In genomic region chr2:104915709-104916108, GRCm38 (mm10) we compare ENCODE assay signal across 12 mouse cellular contexts. TPM values are rescaled to one million over a fixed set of nuclear protein-coding genes. Genes with fewer than 3 reads are reported as not detected.
DNase-seq lines count a peak whose midpoint lies in the region; TF ChIP-seq lines count a peak whose summit lies in the region.
"Had no signal": no experiment of that assay in that cellular context is flagged by ENCODE, and none has a peak within 500 bp of the region (broad histone marks: within the 10 kb centered on the region; RNA-seq: fewer than 3 reads in every experiment).

No protein-coding gene starts in this region.

- DNase-seq in adrenal gland, postnatal 14 days = peak; percentile 4
- DNase-seq in adrenal gland, postnatal 25 days = no peak
- peak; percentile 4 for DNase-seq in liver, adult 2 months (ENCODE audit: extremely low read depth, low read depth, low spot score)
- DNase-seq in liver (no peak), MEL (ENCODE audit: low read depth, low spot score) (peak; percentile 55)
- peak; percentile 20 for DNase-seq in induced T-regulatory cell, adult 2 months (ENCODE audit: low read depth)
- no peak for DNase-seq in gastrocnemius, postnatal 25 days
- DNase-seq in spleen, postnatal 14 days (ENCODE audit: low spot score in 2 of 2) = no peak
- DNase-seq: cerebellum, postnatal 36 days; gastrocnemius, postnatal 14 days; heart, postnatal 10 days had no signal

- no peaks in the 10 kb centered on the region for H3K79me2 ChIP-seq in liver, adult 2 months (ENCODE audit: control insufficient read depth, insufficient read depth, low read length)
- H3K79me2 ChIP-seq in MEL (ENCODE audit: control insufficient read depth, insufficient read depth, low read length, poor library complexity) = no peaks in the 10 kb centered on the region

- H3K4me3 ChIP-seq in liver, adult 2 months (ENCODE audit: insufficient read depth, low read depth, low read length) = no peak overlapping the region
- H3K4me3 ChIP-seq in MEL (ENCODE audit: control insufficient read depth in 1 of 2, insufficient read depth in 1 of 2, low read depth in 2 of 2, low read length in 2 of 2) = no peak overlapping the region

- no peak for TF ChIP-seq CTCF in liver, adult 2 months (IDR thresholded peaks at IDR 0.05; ENCODE audit: low read depth, low read length)
- TF ChIP-seq CTCF in MEL (IDR thresholded peaks at IDR 0.05 in 2 of 3, conservative IDR thresholded peaks at IDR 0.05 in 1 of 3; ENCODE audit: control insufficient read depth in 1 of 3, insufficient read depth in 1 of 3, low read depth in 2 of 3, low read length in 3 of 3, poor library complexity in 1 of 3, severe bottlenecking in 1 of 3) = peak; percentile 46 to 59 (median 56)

- no peak for TF ChIP-seq POLR2A in liver, adult 2 months (IDR thresholded peaks at IDR 0.05; ENCODE audit: extremely low read depth, insufficient read depth, low read length)
- TF ChIP-seq POLR2A in MEL (IDR thresholded peaks at IDR 0.05; ENCODE audit: control insufficient read depth in 1 of 2, insufficient read depth in 1 of 2, low read depth in 1 of 2, low read length in 2 of 2, poor library complexity in 1 of 2) = no peak

- no peak overlapping the region for H3K9ac ChIP-seq in liver, adult 2 months (ENCODE audit: low read depth, low read length)
- no peak overlapping the region for H3K9ac ChIP-seq in MEL (ENCODE audit: control insufficient read depth, low read depth, low read length, poor library complexity, severe bottlenecking)

- no peaks in the 10 kb centered on the region for H3K27me3 ChIP-seq in liver, adult 2 months (ENCODE audit: control insufficient read depth, insufficient read depth, low read length)
- peaks cover 6 to 23% of the 10 kb centered on the region in 2 experiments; a peak in 3 of 4 replicates for H3K27me3 ChIP-seq in MEL (ENCODE audit: control insufficient read depth in 1 of 2, insufficient read depth in 2 of 2, low read length in 2 of 2)

- TF ChIP-seq RAD21 in MEL (IDR thresholded peaks at IDR 0.05; ENCODE audit: low read depth, low read length) = peak; percentile 37

- no peaks in the 10 kb centered on the region for H3K36me3 ChIP-seq in liver, adult 2 months (ENCODE audit: control insufficient read depth, insufficient read depth, low read length)
- H3K36me3 ChIP-seq in MEL (ENCODE audit: control insufficient read depth in 1 of 2, insufficient read depth in 2 of 2, low read length in 2 of 2) = no peaks in the 10 kb centered on the region

- H3K9me3 ChIP-seq in MEL (replicated peaks; ENCODE audit: insufficient read depth, low read length) = no peaks in the 10 kb centered on the region

- H3K27ac ChIP-seq in liver, adult 2 months (replicated peaks; ENCODE audit: insufficient read depth, low read depth, low read length) = no peak overlapping the region
- no peak overlapping the region for H3K27ac ChIP-seq in MEL (ENCODE audit: control insufficient read depth, low read depth, low read length)

- H3K4me1 ChIP-seq in liver, adult 2 months (ENCODE audit: control insufficient read depth, insufficient read depth, low read length) = no peaks in the 10 kb centered on the region
- H3K4me1 ChIP-seq in MEL (ENCODE audit: control insufficient read depth in 1 of 2, insufficient read depth in 2 of 2, low read length in 2 of 2) = no peaks in the 10 kb centered on the region

- 86% methylated on average over 3 of the region's 3 CpGs for WGBS in liver, adult 2 months

- TF ChIP-seq EP300 in MEL (IDR thresholded peaks at IDR 0.05; ENCODE audit: low read depth in 1 of 2, low read length in 2 of 2) = no peak

TF ChIP-seq in MEL, 35 proteins besides CTCF, POLR2A, EP300 and RAD21:
- TF ChIP-seq POLR2AphosphoS2 (IDR thresholded peaks at IDR 0.05; ENCODE audit: low read length) = no peak
- TF ChIP-seq NRF1 (IDR thresholded peaks at IDR 0.05; ENCODE audit: insufficient read depth, low read depth, low read length, poor library complexity, severe bottlenecking) = no peak
- no peak for TF ChIP-seq NELFE (IDR thresholded peaks at IDR 0.05; ENCODE audit: low read depth, low read length)
- TF ChIP-seq SMC3 (IDR thresholded peaks at IDR 0.05; ENCODE audit: low read depth, low read length) = peak; percentile 45
- TF ChIP-seq ZC3H11A (IDR thresholded peaks at IDR 0.05; ENCODE audit: low read depth, low read length) = no peak

RNA-seq across cellular contexts. Expression of gene Ccdc73, which starts 48.1 kb away (rescaled TPM):
- total RNA-seq in adrenal gland, postnatal 14 days (2021) = 4.4 and 4.7 TPM in 2 replicates
- total RNA-seq in adrenal gland, postnatal 25 days (2021) = 4.5 and 7.9 TPM in 2 replicates
- 3.1 and 4.9 TPM in 2 replicates for total RNA-seq in liver, adult 2 months (2014; rRNA removed)
- 0.56 TPM in 1 of 2 replicates, not detected in the other for polyA plus RNA-seq in liver, adult 2 months (2012; rRNA removed)
- 0.03 and 0.08 TPM in 2 replicates for total RNA-seq in MEL (2012; rRNA removed)
- under 1 TPM in 1 of 2 experiments, not detected in 1; 0.43 TPM for polyA plus RNA-seq in MEL (2012; ENCODE audit: insufficient read depth in 1 of 2, insufficient read length in 2 of 2, low read depth in 1 of 2, low replicate concordance in 2 of 2, missing spikeins in 1 of 2)
- 1 to 10 TPM; 2.7 to 3.8 TPM for total RNA-seq in gastrocnemius, postnatal 25 days (2021)
- total RNA-seq: left cerebral cortex, postnatal 14 days had no signal

Comparison
In these comparisons a context has a peak if more than half of its experiments do, and no peak if none do; other contexts are left out.
1. DNase-seq: peak in adrenal gland, postnatal 14 days (single experiment), liver, adult 2 months (single experiment), MEL (single experiment) and induced T-regulatory cell, adult 2 months (single experiment); none in adrenal gland, postnatal 25 days (single experiment), liver (single experiment), gastrocnemius, postnatal 25 days (single experiment) and spleen, postnatal 14 days (0 of 2).